Mouse (Mus musculus) adipocyte (in vitro differentiated cells): ENCODE measurements around the gene Clasp1.
A peak's percentile ranks its signal among the peaks of the same experiment; 100 is the strongest.

Experiments
- DNase-seq: peaks from one replicate; pipeline ENCODE4 v3.0.0-alpha.2; 2016; ENCODE audit warnings: low spot score

Gene Clasp1

DNA sequence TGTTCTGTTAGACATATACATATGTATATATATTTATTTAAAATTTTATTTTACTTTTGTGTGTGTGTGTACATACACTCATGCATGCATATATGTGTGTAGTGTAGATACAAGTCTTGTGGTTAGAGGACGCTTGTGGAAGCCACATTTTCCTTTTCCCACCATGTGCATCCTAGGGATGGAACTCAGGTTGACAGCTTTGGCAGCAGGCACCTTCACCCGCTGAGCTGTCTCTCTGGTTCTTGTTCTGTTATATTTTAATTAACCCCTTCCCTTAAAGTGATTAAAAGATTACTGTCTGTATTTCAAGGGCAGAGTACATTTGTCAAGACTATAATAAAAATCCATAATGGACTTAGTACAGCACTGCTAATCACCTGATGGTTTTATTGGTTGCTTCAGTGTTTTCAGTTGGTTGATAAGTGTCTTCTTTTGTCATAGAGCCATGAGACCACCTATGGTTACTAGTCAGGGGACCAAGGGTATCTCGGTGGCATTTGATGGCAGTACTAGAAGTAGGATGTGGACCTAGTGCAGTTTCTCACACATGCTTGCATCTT, 62.1 kb downstream of the Clasp1 start:
- no peak for DNase-seq

DNA sequence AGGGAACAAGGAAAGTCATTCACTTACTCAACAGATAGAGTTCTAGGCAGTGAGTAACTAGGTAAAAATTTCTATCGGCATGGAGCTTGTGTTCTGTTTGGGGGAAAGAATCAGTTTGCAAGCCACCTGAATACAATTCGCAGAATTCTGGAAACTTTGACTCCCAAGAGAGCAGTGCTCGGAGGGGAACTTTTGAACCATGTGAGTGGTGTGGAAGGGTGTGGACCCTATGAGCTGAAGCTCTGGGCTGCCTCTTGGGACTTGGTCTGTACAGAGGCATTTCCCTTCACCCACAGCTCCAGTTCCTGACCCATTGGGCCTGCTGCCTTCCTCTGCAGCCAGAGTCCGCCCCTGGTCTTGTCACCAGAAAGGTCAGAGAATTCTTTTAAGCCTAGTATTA, 64.7 kb downstream of the Clasp1 start:
- DNase-seq: peak; percentile 47

GRCm38 (mm10) chr1:118454817-118455216, 66.0 kb downstream of the Clasp1 start:
- no peak for DNase-seq

GRCm38 (mm10) chr1:118457256-118457882, 68.5 kb downstream of the Clasp1 start:
- no peak for DNase-seq

DNA sequence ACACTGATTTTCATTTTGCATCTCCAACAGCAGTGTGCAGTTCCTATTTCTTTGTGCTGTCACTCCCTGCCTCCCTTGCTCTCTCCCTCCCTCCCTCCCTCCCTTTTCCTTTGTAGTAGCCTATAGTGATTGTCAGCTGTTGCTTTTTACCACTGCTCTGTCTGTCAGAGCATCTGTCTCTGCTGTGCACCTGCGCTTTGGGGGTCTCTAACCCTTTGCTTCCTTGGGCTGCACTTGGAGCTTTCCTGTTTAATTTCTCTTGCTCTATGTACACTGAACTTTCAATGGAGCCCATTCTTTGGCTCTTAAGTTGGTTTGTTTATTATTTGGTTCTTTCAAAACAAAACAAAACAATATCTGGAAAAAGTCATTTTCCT, 69.0 kb downstream of the Clasp1 start:
- DNase-seq: no peak

- DNase-seq: no peak
Measured at GRCm38 (mm10) chr1:118458279-118458678, 69.4 kb downstream of the Clasp1 start.

GRCm38 (mm10) chr1:118458963-118459920, 70.4 kb downstream of the Clasp1 start:
- DNase-seq: peak; percentile 68

DNA sequence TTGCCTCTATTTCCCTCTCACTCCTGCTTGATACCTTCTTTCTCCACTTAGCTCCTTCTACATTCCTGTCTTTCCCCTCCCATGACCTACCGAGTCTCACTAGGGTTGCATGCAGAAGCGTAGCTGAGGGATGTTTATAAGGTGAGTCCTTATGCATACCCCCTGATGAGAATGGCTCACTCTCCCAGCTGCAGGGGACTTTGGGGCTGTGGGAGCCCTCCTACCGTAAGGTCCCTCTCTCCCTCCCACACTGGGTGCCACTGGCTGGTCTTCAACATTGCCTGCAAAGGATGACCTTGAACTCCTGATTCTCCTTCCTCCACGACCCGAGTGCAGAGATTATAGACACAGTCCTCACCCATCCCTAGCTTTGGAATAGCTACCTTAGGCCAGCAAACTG, 71.9 kb downstream of the Clasp1 start:
- no peak for DNase-seq

DNA sequence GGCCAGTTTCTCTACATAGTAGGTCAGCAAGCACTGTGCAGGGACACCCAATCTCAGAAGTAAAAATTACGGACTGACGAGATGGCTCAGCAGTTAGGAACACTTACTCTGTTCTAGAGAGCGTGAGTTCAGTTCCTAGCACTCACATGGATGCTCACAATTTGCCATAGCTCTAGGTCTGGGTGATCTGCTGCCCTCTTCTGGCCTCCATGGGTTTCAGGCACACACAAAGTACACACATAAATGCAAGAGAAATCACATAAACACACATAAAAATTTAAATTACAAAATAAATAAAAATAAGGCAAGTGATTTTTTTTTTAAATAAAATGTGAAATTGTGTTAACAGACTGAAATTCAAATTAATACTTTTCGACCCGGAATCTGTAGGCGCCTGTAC, 77.2 kb downstream of the Clasp1 start:
- no peak for DNase-seq

GRCm38 (mm10) chr1:118472386-118472785, 83.5 kb downstream of the Clasp1 start:
- no peak for DNase-seq

- DNase-seq: peak; percentile 60
Measured at GRCm38 (mm10) chr1:118476919-118477318, 88.1 kb downstream of the Clasp1 start.

GRCm38 (mm10) chr1:118479246-118479645, 90.4 kb downstream of the Clasp1 start:
- no peak for DNase-seq

DNA sequence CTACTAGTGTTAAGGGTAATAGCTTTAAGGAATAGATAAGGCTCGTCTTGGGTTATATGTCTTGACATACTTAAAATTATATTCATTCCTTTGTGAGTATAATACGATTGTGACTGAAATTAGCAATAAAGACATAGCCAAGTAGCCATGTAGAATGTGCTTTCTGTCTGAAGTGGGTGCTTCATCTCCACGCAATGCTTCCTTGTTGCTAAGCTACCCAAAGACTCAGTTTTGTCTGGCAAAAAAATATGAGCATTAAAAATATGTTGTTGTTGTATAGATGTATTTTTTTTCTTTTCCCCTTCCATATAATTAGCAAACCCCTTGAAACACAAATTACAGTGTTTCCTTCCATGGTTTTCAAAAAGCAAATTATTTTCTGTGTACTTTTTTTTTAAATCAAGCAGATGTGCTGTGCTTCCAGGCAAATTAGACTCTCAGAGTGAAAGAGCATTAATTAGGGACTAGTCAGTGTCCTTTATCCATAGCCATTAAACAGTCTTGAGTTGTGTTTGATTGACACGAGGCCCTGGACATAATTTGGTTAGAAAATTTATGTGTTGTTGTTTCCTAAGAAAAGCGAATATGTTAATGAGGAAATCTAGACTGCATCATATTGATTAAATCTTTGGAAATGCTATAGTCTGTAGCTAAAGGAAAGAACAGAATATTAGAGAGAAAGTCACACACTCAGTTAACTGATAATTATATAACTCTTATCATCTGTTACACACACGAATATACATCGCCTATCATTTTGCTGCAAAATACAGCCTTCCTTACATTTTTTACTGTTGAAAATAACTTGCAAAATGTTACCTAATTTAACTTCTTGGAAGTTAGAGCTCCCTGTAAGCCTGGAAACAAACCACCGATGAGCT, 91.9 kb downstream of the Clasp1 start:
- no peak for DNase-seq

DNA sequence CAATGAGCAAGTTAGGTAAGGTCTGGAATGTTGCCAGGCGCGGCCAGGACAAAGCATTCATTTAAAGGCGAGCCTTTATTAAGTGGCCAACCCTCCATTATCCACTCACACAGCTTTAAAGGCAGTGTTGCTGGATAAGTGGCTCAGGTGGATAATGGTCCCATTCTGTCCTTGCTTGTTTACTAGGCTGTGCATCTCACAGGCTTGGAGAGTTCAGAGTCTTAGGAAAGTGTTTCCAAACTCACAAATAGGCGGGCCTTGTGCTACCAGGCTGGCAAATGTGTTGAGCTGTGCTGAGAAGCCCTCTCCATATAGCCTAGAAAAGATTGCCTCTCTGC, 92.5 kb downstream of the Clasp1 start:
- no peak for DNase-seq

- no peak for DNase-seq
Measured at GRCm38 (mm10) chr1:118481703-118482102, 92.8 kb downstream of the Clasp1 start.

DNA sequence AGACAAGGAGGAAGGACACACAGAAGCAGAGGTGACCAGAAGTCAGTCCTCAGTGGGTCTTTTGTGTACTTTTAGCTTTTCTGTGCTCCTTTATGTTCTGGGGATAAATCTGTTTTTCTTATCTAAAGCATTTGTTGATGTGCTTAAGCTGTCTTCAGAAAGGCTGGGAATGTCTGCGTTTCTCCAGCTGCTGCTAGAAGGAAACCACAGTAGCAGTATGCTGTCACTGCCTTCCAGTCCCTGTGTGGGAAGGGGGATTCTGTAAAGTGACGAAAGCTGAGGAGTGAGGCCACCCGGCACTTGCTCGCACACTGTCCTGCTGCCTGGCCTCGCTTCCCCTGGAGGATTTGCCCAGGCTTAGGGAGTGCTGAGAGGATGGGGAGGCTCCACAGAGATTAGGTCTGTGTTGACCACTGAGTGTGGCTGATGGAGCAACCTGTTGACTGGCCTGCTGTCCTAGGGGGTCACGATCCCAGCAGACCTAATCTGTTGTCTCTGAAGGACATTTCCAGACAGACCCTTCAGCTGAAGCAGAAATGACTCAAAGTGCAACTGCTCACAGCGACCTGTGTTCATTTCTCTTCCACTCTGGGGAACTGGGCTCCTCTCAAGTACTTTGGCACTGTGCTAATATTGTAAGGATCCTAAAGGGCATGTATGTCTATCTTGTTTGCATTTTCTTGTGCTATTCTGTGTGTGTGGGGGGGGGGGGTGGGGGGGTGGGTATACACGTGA, 93.6 kb downstream of the Clasp1 start:
- no peak for DNase-seq

GRCm38 (mm10) chr1:118483504-118484096, 94.7 kb downstream of the Clasp1 start:
- no peak for DNase-seq

DNA sequence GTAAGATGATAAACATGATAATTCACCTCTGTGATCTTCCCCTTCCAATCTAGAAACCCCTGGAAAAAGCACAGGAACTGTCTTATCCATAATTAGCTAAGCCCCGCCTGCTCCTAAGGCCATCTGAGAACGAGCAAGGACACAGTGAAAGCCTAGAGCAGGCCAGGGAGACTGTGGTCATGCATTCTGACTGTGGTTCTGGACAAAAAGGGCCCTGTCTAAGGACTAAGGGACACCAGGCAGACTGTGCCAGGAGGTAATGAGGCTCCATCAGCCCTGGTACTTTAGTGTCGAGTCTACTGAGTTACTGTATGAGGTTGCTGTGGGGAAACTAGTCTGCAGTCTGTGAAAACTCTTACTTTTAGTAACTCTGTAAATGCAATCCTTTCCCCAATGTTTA, 96.7 kb downstream of the Clasp1 start:
- no peak for DNase-seq

GRCm38 (mm10) chr1:118486021-118486420, 97.2 kb downstream of the Clasp1 start:
- DNase-seq: no peak

GRCm38 (mm10) chr1:118492811-118493210, 104.0 kb downstream of the Clasp1 start:
- DNase-seq: peak; percentile 9

GRCm38 (mm10) chr1:118494551-118494950, 105.7 kb downstream of the Clasp1 start:
- DNase-seq: no peak
